Mouse (Mus musculus) thymus, postnatal 25 days (tissue): ENCODE data around the gene Ufsp2.

ENCODE experiments used
- DNase-seq: peaks from one replicate; pipeline ENCODE4 v3.0.0; 2022

The Ufsp2 gene

GRCm38 (mm10) chr8:45975126-45975836, at the start of gene Ufsp2, which contains the start of gene 1700029J07Rik:
Gene Ufsp2, plus strand, starts transcription at chr8:45975528.
Gene 1700029J07Rik, minus strand, starts transcription at chr8:45975252.
- peak; percentile 98 for DNase-seq

GRCm38 (mm10) chr8:45934582-45935014, 40.7 kb upstream of the Ufsp2 start, which contains the start of gene Ccdc110:
Gene Ccdc110, plus strand, starts transcription at chr8:45934619.
- DNase-seq, result peak; percentile 93

DNA sequence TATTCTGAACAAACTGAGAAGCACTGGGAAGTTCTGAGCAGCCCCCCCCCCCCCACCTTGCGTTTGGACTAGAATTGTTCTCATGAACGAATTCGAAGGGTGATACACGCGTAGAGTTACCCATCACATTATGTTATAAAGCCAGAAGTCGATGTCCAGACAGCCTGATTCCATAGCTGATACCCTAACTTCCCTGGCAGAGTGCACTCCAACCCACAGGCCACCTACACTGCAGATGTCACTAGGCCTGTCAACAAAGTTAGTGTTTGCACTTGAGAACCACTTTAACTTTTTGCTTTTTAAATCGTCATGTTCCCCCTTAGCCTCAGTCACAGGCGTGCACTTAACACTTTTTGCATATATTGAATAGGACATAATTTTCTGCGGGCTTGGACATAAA, 38.3 kb upstream of the Ufsp2 start:
- DNase-seq, result no peak

GRCm38 (mm10) chr8:45946283-45946682, 29.0 kb upstream of the Ufsp2 start:
- DNase-seq, result no peak

DNA sequence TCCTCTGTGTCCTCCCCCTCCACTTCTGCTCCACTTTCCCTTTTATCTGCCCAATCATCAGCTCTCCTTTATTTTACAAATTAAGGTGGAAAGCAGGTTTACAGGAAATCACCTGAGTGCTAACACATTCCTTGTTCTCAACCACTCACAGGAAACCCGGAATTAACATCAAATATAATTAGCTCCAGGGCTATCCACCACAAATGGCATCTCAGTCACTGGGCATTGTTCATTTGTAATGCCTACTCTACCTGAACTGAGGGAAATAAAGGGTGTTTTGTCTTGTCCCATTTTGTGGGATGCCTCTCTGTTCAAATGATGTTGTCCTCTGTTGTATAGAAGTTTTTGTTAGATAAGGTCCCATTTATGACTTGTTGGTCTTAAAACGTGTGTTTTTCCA, 24.7 kb upstream of the Ufsp2 start:
- no peak for DNase-seq

GRCm38 (mm10) chr8:45970894-45971293, 4.4 kb upstream of the Ufsp2 start:
- DNase-seq, result no peak

DNA sequence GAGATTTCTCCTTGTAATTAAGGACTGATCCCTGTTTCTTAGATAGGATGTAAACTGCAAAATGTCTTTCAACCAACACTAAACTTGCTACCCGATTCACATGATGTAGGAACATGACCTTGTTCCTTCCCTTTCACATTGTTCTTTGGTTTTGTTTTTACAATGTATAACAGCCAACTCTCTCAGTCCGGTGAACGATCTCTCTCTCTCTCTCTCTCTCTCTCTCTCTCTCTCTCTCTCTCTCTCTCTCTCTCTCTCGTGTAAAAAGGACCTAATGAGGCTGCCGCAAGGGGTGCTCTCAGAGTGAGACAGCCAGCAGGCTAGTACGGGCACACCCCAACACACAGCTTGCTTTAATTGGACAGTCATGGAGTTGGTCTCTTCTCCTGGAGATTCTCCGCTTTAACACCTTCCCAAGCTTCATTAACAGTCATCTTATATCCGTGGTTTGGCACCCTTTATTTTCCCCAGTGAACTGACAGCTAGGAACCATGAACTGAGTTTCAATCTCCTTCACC, 1.3 kb upstream of the Ufsp2 start:
- DNase-seq, result no peak

GRCm38 (mm10) chr8:45975837-45976468, 625 bp downstream of the Ufsp2 start:
- no peak for DNase-seq

- no peak for DNase-seq
Observed at GRCm38 (mm10) chr8:45986665-45987064, 11.3 kb downstream of the Ufsp2 start.

DNA sequence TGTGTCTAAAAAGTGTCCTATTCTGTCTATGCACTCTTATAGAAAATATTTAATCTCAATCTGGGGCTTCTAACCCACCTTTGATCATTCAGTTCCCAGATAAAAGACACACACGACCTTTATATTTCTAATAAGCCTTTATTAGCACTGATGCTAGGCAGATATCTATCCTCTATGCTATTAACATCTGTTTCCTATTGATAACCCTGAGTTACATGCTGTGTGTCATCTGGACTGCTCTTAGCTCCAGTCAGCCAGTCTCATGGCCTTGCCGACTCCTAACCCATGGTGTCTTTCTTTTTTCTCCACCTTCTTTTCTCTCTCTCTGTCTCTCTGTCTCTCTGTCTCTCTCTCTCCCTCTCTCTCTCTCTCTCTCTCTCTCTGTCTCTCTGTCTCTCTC, 12.9 kb downstream of the Ufsp2 start:
- no peak for DNase-seq

DNA sequence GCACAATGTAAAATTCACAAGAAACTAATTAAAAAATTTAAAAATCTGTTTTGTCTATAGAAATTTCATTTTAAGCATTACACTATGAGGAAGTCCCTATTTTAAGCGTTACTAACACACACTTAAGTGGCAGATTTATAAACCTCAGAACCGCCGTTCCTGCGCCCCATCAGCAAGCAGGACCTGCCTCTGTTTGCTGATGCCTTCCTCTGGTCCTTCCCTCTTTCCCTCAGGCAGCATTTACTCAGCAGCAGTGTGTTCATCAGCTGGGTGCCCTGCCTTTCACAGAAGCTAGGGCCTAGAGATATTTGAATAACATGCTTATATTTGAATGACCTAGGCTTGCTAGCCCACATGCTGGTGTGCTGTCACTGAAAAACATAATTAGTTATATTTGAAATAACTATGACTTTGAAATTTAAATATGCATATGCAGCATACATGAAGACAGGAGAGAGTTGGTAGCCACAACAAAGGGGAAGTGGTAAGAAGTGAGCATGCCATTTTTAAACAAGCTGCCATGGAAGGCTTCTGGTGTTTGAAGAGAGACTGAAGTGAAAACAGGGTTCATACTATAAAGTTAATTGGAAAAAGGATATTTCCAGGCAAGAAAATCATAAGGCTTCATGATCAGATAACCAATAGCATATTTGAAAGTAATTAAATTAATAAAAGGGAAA, 15.4 kb downstream of the Ufsp2 start:
- no peak for DNase-seq

DNA sequence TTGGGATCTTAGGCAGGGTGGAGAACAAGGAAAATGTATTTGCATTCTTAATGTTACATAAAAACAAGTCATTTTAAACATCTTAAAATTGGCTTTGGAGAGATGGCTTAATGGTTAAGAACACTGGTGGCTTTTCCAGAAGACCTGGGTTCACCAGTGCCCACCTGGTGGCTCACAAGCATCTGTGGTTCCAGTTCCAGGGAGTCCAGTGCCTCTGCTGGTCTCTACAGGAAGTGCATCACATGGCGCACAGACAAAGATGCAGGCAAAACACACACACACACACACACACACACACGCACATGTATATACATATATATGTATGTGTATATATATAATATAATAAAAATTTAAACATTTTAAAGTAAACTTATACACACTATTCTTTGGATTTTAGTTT, 18.8 kb downstream of the Ufsp2 start:
- peak; percentile 39 for DNase-seq

GRCm38 (mm10) chr8:45995576-45995975, 20.2 kb downstream of the Ufsp2 start:
- DNase-seq, result no peak

- DNase-seq, result no peak
Observed at GRCm38 (mm10) chr8:45998228-45998627, 22.9 kb downstream of the Ufsp2 start.

DNA sequence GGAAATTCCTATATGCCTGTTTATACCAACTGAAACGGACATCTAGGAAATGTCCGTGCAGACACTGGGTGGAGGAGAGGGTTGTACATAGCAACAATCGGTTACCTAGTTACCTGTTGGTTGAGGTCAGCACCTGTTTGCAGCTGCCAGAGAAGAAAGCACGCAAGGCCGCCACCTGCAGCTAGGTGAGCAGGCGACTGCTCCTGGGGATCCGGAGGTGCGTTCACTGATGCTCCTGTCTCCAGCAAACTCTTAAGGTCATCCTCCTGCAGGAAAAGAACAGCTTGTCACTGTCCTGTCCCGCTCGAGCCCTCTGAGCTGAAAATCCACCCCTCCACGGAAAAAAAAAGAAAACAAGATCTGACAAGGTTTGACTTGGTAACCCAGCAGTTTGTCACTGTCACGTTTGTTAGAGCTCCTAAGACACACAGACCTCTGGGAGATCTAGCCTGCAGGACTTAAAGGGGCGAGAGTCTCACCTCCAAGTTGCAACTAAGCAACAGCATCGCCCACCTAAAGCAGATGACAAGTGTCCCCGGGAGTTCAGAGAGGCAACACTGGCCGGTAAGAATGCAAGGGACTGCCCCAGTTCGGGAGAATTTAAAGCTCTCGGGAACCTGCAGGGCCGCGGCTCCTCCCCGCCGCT, 23.9 kb downstream of the Ufsp2 start, which contains the start of gene Lrp2bp:
TSS of gene Lrp2bp (plus strand) at position 166 of the 646 bp plus-strand sequence.
- DNase-seq, result peak; percentile 29

- peak; percentile 99 for DNase-seq
Observed at GRCm38 (mm10) chr8:45999784-46000705, 24.7 kb downstream of the Ufsp2 start.

- DNase-seq, result no peak
Observed at GRCm38 (mm10) chr8:46005596-46005995, 30.3 kb downstream of the Ufsp2 start, which contains the start of gene Ankrd37. Gene Ankrd37, minus strand, starts transcription at chr8:46005707.

DNA sequence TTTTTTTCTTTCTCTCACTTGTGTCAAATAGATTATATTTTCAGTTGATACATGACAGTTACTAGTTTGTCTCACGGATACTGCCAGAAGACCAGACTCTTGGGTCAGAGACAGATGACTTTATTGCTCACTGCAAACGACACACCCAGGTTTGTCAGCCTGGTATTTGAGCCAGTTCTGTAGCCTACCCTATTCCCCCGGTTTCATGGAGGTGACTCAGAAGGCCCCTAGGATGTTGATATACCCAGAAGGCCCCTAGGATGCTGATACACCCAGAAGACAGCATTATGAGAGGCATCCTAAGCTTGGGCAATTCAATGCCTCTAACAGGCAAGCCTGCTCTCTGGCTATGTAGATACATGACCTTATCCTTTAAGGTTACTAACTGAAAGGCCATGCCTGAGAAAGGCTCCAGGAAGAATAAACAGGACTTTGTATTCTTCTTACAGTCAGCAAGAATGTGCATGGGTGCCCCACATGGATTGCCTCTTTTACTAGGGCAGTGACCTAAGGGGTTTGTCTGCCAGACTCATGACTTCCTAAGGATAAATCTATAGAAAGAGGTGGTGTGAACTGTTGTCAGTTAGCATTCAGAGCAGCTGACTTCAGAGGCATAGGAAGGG, 31.8 kb downstream of the Ufsp2 start:
- no peak for DNase-seq

- no peak for DNase-seq
Observed at GRCm38 (mm10) chr8:46010306-46010705, 35.0 kb downstream of the Ufsp2 start.

DNA sequence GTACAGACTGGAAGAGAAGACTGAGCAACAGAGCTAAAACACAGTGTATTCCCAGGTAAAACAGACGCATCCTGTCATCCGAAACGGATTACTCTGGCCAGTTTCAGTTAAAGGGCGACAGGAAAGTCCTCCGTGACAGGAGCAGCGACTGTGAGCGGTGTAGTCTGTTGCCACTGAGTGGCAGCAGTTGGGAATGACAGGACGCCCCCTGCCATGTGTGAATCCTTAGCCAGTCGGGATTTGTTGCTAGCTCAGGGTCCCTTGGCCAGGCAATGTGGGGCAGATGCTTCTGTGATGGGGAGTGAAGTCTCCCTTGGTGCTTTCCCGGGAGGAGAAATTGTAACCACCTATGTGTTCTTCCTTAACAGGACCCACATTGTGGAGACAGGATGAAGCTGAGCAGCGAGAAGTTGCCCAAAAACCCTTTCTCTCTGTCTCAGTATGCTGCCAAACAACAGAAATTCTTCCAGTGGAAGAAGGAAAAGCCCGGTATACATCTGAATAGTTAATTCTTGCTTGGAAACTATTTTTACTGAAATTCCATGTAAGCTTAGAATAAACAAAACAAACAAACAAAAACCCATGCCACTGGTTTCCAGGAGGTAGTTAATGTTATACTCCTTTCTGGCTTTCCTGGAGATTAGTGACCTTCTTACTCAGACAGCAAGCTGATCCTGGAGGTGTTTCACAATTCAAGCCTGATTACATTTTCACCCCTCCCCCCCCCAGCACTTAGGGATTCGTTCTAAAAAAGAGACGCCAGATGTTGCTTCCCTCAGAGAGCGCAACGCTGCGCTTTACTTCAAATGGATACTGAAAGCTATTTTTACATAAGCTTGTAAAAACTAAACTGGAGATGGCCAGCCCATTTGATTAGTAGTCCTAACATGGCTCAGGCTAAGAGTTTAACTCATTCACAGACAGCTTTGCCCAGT, 35.7 kb downstream of the Ufsp2 start:
- no peak for DNase-seq
